Mouse (Mus musculus) frontal cortex, adult (tissue): ENCODE data around the gene Padi1.

ENCODE experiments used
- ATAC-seq: cut with Nextera tagmentation; 2 replicates; pipeline ENCODE4 v1.9.2; 2017; ENCODE audit warnings: mild to moderate bottlenecking, moderate library complexity, mixed read lengths; ENCODE audit not compliant: low TSS enrichment

The Padi1 gene

GRCm38 (mm10) chr4:140784292-140784945 lies 61.2 kb downstream of the Padi1 start:
- ATAC-seq, result no peak

DNA sequence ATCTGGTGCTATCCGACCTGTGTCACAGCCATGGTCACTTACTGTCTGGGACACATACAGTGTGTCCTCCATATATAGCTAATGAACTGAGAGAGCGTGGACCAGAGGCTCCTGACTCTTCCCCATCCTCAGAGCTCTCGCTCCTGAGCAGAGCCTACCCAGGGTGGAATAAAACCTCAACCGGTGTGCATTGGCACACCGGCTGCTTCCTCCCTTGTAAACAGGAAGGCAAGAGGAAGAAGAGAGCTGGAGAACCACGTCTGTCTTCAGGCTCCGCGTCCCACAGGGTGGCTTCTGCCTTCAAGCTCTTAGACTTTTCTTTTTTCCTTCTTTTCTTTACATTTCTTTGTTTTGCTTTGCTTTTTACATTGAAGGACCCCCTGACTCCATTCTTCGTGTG lies 62.8 kb downstream of the Padi1 start:
- no peak for ATAC-seq

- no peak for ATAC-seq
Observed at GRCm38 (mm10) chr4:140780507-140780906, 65.1 kb downstream of the Padi1 start.

GRCm38 (mm10) chr4:140779803-140780397 lies 65.7 kb downstream of the Padi1 start:
- no peak for ATAC-seq

DNA sequence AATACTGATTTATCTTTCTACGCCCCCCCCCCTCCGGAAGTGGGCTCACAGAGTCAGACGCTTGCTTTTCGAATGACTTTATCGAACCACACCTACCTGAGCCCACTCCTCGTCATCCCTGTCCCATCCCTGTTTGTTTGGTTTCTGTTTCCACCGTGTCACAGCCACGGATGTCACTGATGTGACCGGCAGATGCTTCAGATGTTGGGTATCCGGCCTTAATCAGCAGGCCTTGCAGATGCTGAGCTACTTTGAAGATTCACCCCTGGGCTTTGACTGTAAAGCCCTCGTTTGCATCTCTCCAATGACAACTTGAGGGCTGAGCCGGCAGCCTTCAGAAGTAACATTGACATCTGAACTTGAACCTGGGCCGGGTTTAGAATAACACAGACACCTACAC lies 69.0 kb downstream of the Padi1 start:
- no peak for ATAC-seq

DNA sequence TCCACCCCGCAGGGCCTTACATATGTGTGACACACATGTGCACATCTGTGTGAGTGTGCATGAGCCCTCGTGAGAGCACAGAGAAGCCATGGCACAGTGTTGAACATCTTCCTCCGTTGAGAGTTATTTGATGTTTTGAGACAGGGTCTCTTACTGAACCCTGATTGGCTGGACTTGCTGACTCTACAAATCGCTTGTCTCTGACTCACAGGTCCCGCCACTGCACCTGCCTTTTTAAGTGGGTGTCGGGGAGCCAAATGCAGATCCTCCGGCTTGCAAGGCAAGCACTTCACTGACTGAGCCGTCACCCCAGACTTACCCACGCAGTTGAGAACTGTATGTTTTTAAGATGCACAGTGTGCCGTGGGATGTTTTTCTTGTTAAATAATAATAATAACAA lies 69.7 kb downstream of the Padi1 start:
- ATAC-seq, result no peak

- ATAC-seq, result no peak
Observed at GRCm38 (mm10) chr4:140774893-140775292, 70.7 kb downstream of the Padi1 start.

DNA sequence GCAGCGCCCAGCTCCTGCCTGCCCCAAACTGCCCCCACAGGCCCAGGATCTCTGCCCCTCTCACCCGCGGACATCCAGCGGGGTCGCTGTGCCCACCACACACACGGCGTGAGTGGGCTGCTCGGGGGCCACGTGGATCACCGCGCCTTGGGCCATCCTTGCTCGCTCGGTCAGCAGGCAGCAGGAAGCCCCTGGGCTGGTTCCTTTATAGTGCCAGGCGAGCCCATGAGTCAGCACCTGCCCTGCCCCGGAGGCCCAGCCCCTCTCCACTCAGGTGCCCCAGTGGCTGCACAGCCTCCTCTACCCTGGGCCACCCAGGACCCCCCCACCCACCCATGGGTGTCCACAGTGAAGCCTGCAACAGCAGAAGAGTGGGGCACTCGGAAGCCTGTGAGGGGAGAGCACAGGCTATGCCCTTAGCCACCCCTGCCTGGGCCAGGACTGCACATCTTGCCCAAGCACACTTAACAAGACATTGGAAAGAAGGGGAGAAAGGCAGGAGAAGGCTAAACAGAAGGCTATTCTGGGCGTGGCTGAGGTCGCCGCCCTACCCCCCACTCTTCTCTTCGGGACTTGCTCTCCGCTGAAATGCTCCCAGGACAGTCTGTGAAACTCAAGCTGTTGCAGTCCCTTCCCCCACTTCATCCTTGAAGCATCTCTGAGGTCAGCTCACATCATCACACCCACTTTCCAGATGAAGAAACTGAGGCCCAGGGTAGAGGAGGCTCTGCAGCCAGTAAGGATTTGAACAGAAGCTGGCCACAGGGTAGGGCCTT lies 71.4 kb downstream of the Padi1 start, which contains the start of gene Padi4:
Padi4 (minus strand) TSS at position 212 of the 776 bp plus-strand sequence.
- ATAC-seq, result no peak

GRCm38 (mm10) chr4:140771091-140771490 lies 74.5 kb downstream of the Padi1 start:
- ATAC-seq, result no peak

- ATAC-seq, result no peak
Observed at GRCm38 (mm10) chr4:140770433-140770832, 75.1 kb downstream of the Padi1 start.

- ATAC-seq, result no peak
Observed at GRCm38 (mm10) chr4:140768973-140769372, 76.6 kb downstream of the Padi1 start.

GRCm38 (mm10) chr4:140765936-140766335 lies 79.6 kb downstream of the Padi1 start:
- ATAC-seq, result no peak

GRCm38 (mm10) chr4:140763158-140763557 lies 82.4 kb downstream of the Padi1 start:
- no peak for ATAC-seq
